Mouse (Mus musculus) embryonic fibroblast, embryonic 13.5 days (primary cell): ENCODE data around the gene S1pr1.

Experiments
- CTCF ChIP-seq: IDR thresholded peaks from 2 replicates; pipeline ENCODE4 v1.5.1; 2011; ENCODE audit warnings: mild to moderate bottlenecking, control low read depth, low read length, moderate library complexity, borderline replicate concordance; ENCODE audit not compliant: insufficient read depth
- POLR2A ChIP-seq: IDR thresholded peaks from 2 replicates; pipeline ENCODE4 v1.6.1; 2011; ENCODE audit warnings: low read depth, mild to moderate bottlenecking, control low read depth, low read length, moderate library complexity

- TF ChIP-seq POLR2A (no peak), CTCF (no peak)
Observed at GRCm38 (mm10) chr3:115762841-115763240, 48.0 kb upstream of the S1pr1 start.
